Mouse (Mus musculus) liver, embryonic 11.5 days (tissue): ENCODE data around the gene Apon. TPM values are rescaled to one million over a fixed set of nuclear protein-coding genes. Genes with fewer than 3 reads are reported as not detected.
A peak's percentile ranks its signal among the peaks of the same experiment; 100 is the strongest.
"Not testable (repeated sequence)": the region's sequence is repeated elsewhere in the genome, so short reads cannot be mapped to it uniquely, and the experiment has no call there.

Experiments
- ATAC-seq: fragments of 200-750 bp; cut with Nextera tagmentation; replicated peaks from 2 replicates; pipeline ENCODE4 v1.8.0; 2017; ENCODE audit warnings: moderate number of reproducible peaks, mild to moderate bottlenecking, moderate TSS enrichment, moderate library complexity; ENCODE audit not compliant: low FRiP score
- DNase-seq: peaks from one replicate; pipeline ENCODE4 v3.0.0-alpha.2; 2017; ENCODE audit warnings: low spot score
- H3K27ac ChIP-seq: fragments of 300-500 bp; sonication (generic); 2 replicates; pipeline ENCODE4 v1.5.1; 2014; ENCODE audit warnings: mild to moderate bottlenecking, low read depth, low read length, control low read depth
- H3K27me3 ChIP-seq: fragments of 300-500 bp; sonication (generic); replicated peaks from 2 replicates; pipeline ENCODE4 v1.6.1; 2014; ENCODE audit warnings: low read length, mixed read lengths; ENCODE audit not compliant: control insufficient read depth, insufficient read depth
- H3K36me3 ChIP-seq: fragments of 300-500 bp; sonication (generic); 2 replicates; pipeline ENCODE4 v1.6.1; 2014; ENCODE audit warnings: mild to moderate bottlenecking, low read length, moderate library complexity, mixed read lengths; ENCODE audit not compliant: control insufficient read depth, insufficient read depth
- H3K4me1 ChIP-seq: fragments of 300-500 bp; sonication (generic); replicated peaks from 2 replicates; pipeline ENCODE4 v1.6.1; 2014; ENCODE audit warnings: low read length, mixed read lengths; ENCODE audit not compliant: control insufficient read depth, insufficient read depth
- H3K4me2 ChIP-seq: fragments of 300-500 bp; sonication (generic); 2 replicates; pipeline ENCODE4 v1.6.1; 2014; ENCODE audit warnings: mild to moderate bottlenecking, control low read depth, moderate library complexity
- H3K4me3 ChIP-seq: fragments of 300-500 bp; sonication (generic); 2 replicates; pipeline ENCODE4 v1.5.1; 2014; ENCODE audit warnings: low read depth, low read length, control low read depth
- H3K9ac ChIP-seq: fragments of 300-500 bp; sonication (generic); 2 replicates; pipeline ENCODE4 v1.6.1; 2014; ENCODE audit warnings: low read depth, low read length, control low read depth
- H3K9me3 ChIP-seq: fragments of 300-500 bp; sonication (generic); 2 replicates; pipeline ENCODE4 v1.6.1; 2016; ENCODE audit warnings: low read length, inconsistent platforms, mixed read lengths; ENCODE audit not compliant: control insufficient read depth
- WGBS: fragments of 180-500 bp; shearing (Covaris S2); extraction: QIAGEN DNeasy Blood & Tissue Kit; methylation state at CpG from one replicate; pipeline ENCODE4 v1.1.7; 2014; 5-methylcytosine and 5-hydroxymethylcytosine counted together
- polyA plus RNA-seq: library from polyadenylated mRNA; unstranded; fragments of >200 nt; fragmentation: Nextera tagmentation; extraction: Ambion mirVana; gene quantifications from 2 replicates; pipeline ENCODE4 v1.2.1, GENCODE M21; 2014

Apon gene
- polyA plus RNA-seq, 1 experiment from 2014 or later, result 0.92 TPM

GRCm38 (mm10) chr10:128272819-128273439 lies 19.0 kb downstream of the Apon start:
- not testable (repeated sequence) for DNase-seq, ATAC-seq, H3K9ac ChIP-seq, H3K4me2 ChIP-seq, H3K27me3 ChIP-seq, H3K4me3 ChIP-seq, H3K4me1 ChIP-seq, H3K9me3 ChIP-seq, H3K27ac ChIP-seq, H3K36me3 ChIP-seq
- WGBS, result 81% methylated on average over 4 of the region's 7 CpGs

- not testable (repeated sequence) for DNase-seq, H3K9me3 ChIP-seq, H3K4me1 ChIP-seq, H3K4me2 ChIP-seq, ATAC-seq, H3K4me3 ChIP-seq, H3K27me3 ChIP-seq, H3K9ac ChIP-seq, H3K27ac ChIP-seq
- H3K36me3 ChIP-seq, result peaks cover 11% of the 10 kb centered on the region
- WGBS, result 92% methylated on average over 1 of the region's 1 CpGs
Observed at GRCm38 (mm10) chr10:128275374-128275773, 21.5 kb downstream of the Apon start.

GRCm38 (mm10) chr10:128278158-128278557 lies 24.3 kb downstream of the Apon start:
- ATAC-seq, result no peak
- 66% methylated on average over 6 of the region's 6 CpGs for WGBS
- Histone ChIP-seq H3K27ac (no peak overlapping the region), H3K4me1 (no peaks in the 10 kb centered on the region), H3K9ac (no peak overlapping the region), H3K36me3 (peaks cover 19% of the 10 kb centered on the region), H3K27me3 (no peaks in the 10 kb centered on the region), H3K4me3 (no peak overlapping the region), H3K9me3 (no peaks in the 10 kb centered on the region), H3K4me2 (no peak overlapping the region)
- no peak for DNase-seq

- Histone ChIP-seq H3K27me3 (no peaks in the 10 kb centered on the region), H3K9ac (no peak overlapping the region), H3K27ac (no peak overlapping the region), H3K36me3 (peaks cover 28% of the 10 kb centered on the region), H3K4me3 (no peak overlapping the region), H3K4me2 (no peak overlapping the region), H3K4me1 (no peaks in the 10 kb centered on the region), H3K9me3 (no peaks in the 10 kb centered on the region)
- DNase-seq (no peak), ATAC-seq (no peak)
- WGBS, result 83% methylated on average over 6 of the region's 6 CpGs
Observed at GRCm38 (mm10) chr10:128280943-128281342, 27.0 kb downstream of the Apon start.

GRCm38 (mm10) chr10:128281682-128282081 lies 27.8 kb downstream of the Apon start:
- WGBS, result 91% methylated on average over 14 of the region's 14 CpGs
- no peak overlapping the region for H3K9ac ChIP-seq
- H3K4me2 ChIP-seq, result no peak overlapping the region
- H3K27me3 ChIP-seq, result no peaks in the 10 kb centered on the region
- no peaks in the 10 kb centered on the region for H3K9me3 ChIP-seq
- H3K4me1 ChIP-seq, result no peaks in the 10 kb centered on the region
- ATAC-seq, result no peak
- H3K36me3 ChIP-seq, result peaks cover 30% of the 10 kb centered on the region
- no peak for DNase-seq
- H3K4me3 ChIP-seq, result no peak overlapping the region
- no peak overlapping the region for H3K27ac ChIP-seq

- 83% methylated on average over 20 of the region's 20 CpGs for WGBS
- Histone ChIP-seq H3K4me1 (no peaks in the 10 kb centered on the region), H3K36me3 (peaks cover 32% of the 10 kb centered on the region), H3K9ac (no peak overlapping the region), H3K4me3 (no peak overlapping the region), H3K27me3 (no peaks in the 10 kb centered on the region), H3K27ac (no peak overlapping the region), H3K9me3 (no peaks in the 10 kb centered on the region), H3K4me2 (no peak overlapping the region)
- DNase-seq, result no peak
- no peak for ATAC-seq
Observed at GRCm38 (mm10) chr10:128282886-128283450, 29.1 kb downstream of the Apon start.

GRCm38 (mm10) chr10:128283604-128284579 lies 30.0 kb downstream of the Apon start:
- Histone ChIP-seq H3K4me1 (no peaks in the 10 kb centered on the region), H3K4me3 (no peak overlapping the region), H3K27ac (0 out of 2 replicates have a peak overlapping the region, but pooled peaks have one; percentile 4), H3K4me2 (no peak overlapping the region; the same call in 1 of the 2 replicates), H3K9ac (no peak overlapping the region), H3K36me3 (peaks cover 31% of the 10 kb centered on the region), H3K9me3 (no peaks in the 10 kb centered on the region), H3K27me3 (no peaks in the 10 kb centered on the region)
- 0 out of 2 replicates have a peak, but pooled peaks have one; percentile 9 for ATAC-seq
- 66% methylated on average over 31 of the region's 31 CpGs for WGBS
- DNase-seq, result peak; percentile 66

- not testable (repeated sequence) for H3K4me2 ChIP-seq, H3K27me3 ChIP-seq, ATAC-seq, DNase-seq, H3K4me1 ChIP-seq, H3K4me3 ChIP-seq, H3K9ac ChIP-seq, H3K27ac ChIP-seq, H3K9me3 ChIP-seq
- WGBS, result 100% methylated on average over 1 of the region's 1 CpGs
- H3K36me3 ChIP-seq, result peaks cover 18% of the 10 kb centered on the region
Observed at GRCm38 (mm10) chr10:128290594-128290993, 36.7 kb downstream of the Apon start.
